Mouse (Mus musculus) lung, embryonic 15.5 days (tissue): ENCODE measurements around the gene Ddx10. TPM values are rescaled to one million over a fixed set of nuclear protein-coding genes. Genes with fewer than 3 reads are reported as not detected.
"Not testable (repeated sequence)": the region's sequence is repeated elsewhere in the genome, so short reads cannot be mapped to it uniquely, and the experiment has no call there.

Experiments
- ATAC-seq: fragments of 200-750 bp; cut with Nextera tagmentation; 2 replicates; pipeline ENCODE4 v1.8.0; 2017; ENCODE audit warnings: moderate number of reproducible peaks, borderline replicate concordance; ENCODE audit not compliant: low FRiP score, low TSS enrichment; ENCODE audit errors: extremely low read depth
- H3K27ac ChIP-seq: fragments of 300-500 bp; sonication (generic); 2 replicates; pipeline ENCODE4 v1.5.1; 2015; ENCODE audit warnings: moderate library complexity, mild to moderate bottlenecking, inconsistent platforms
- H3K27me3 ChIP-seq: fragments of 300-500 bp; sonication (generic); 2 replicates; pipeline ENCODE4 v1.6.1; 2015; ENCODE audit warnings: inconsistent platforms
- H3K36me3 ChIP-seq: fragments of 300-500 bp; sonication (generic); 2 replicates; pipeline ENCODE4 v1.6.1; 2015; ENCODE audit warnings: inconsistent platforms
- H3K4me1 ChIP-seq: fragments of 300-500 bp; sonication (generic); 2 replicates; pipeline ENCODE4 v1.6.1; 2015; ENCODE audit warnings: inconsistent platforms
- H3K4me2 ChIP-seq: fragments of 300-500 bp; sonication (generic); 2 replicates; pipeline ENCODE4 v1.6.1; 2015; ENCODE audit warnings: inconsistent platforms, mild to moderate bottlenecking, moderate library complexity
- H3K4me3 ChIP-seq: fragments of 300-500 bp; sonication (generic); 2 replicates; pipeline ENCODE4 v1.5.1; 2015; ENCODE audit warnings: mild to moderate bottlenecking, inconsistent platforms
- H3K9ac ChIP-seq: fragments of 300-500 bp; sonication (generic); 2 replicates; pipeline ENCODE4 v1.6.1; 2015; ENCODE audit warnings: inconsistent platforms
- H3K9me3 ChIP-seq: fragments of 300-500 bp; sonication (generic); 2 replicates; pipeline ENCODE4 v1.6.1; 2016; ENCODE audit warnings: inconsistent platforms
- WGBS: fragments of 180-500 bp; shearing (Covaris S2); methylation state at CpG from one replicate; pipeline ENCODE4 v1.1.7; 2015; 5-methylcytosine and 5-hydroxymethylcytosine counted together
- polyA plus RNA-seq: library from polyadenylated mRNA; unstranded; fragments of >200 nt; fragmentation: Nextera tagmentation; extraction: Ambion mirVana; gene quantifications from 2 replicates; pipeline ENCODE4 v1.2.1, GENCODE M21; 2015

The Ddx10 gene
- polyA plus RNA-seq, 1 experiment from 2014 or later = 29.1 TPM

GRCm38 (mm10) chr9:53142424-53142823 lies 105.4 kb downstream of the Ddx10 start:
- 84% methylated on average over 1 of the region's 1 CpGs for WGBS

GRCm38 (mm10) chr9:53140610-53141165 lies 107.2 kb downstream of the Ddx10 start:
- H3K36me3 ChIP-seq = no peaks in the 10 kb centered on the region
- H3K4me1 ChIP-seq = no peaks in the 10 kb centered on the region
- WGBS = 86% methylated on average over 8 of the region's 8 CpGs
- H3K4me3 ChIP-seq = no peak overlapping the region
- H3K9me3 ChIP-seq = no peaks in the 10 kb centered on the region
- ATAC-seq = no peak
- H3K27ac ChIP-seq = no peak overlapping the region
- no peak overlapping the region for H3K4me2 ChIP-seq
- H3K9ac ChIP-seq = no peak overlapping the region
- H3K27me3 ChIP-seq = no peaks in the 10 kb centered on the region

More at GRCm38 (mm10) chr9:53142424-53142823, 105.4 kb downstream of the Ddx10 start:
- H3K9me3 ChIP-seq, ATAC-seq, H3K36me3 ChIP-seq, H3K4me2 ChIP-seq, H3K27me3 ChIP-seq, H3K9ac ChIP-seq, H3K4me3 ChIP-seq, H3K27ac ChIP-seq, H3K4me1 ChIP-seq: not testable (repeated sequence)

DNA sequence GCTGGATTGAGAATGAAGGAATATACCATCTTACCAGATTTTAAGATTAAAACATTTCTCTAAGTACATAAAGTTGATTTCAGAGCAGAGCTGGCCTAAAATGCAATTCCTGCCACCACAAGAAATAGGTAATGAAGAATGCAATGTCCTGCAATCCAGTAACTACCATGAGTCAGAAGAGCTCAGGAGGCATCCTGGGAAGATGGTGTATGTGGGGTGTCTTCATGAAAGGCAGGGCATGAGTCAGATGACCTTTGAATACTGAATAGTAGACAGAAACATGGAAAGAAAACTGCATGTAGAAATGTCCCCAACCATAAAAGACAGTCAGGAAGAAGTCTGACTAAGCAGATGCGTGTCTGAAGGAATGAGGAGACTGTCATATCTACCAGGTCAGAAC lies 115.0 kb downstream of the Ddx10 start:
- Histone ChIP-seq H3K4me2 (no peak overlapping the region), H3K27ac (no peak overlapping the region), H3K4me3 (no peak overlapping the region), H3K36me3 (no peaks in the 10 kb centered on the region), H3K27me3 (no peaks in the 10 kb centered on the region), H3K4me1 (no peaks in the 10 kb centered on the region), H3K9ac (no peak overlapping the region), H3K9me3 (no peaks in the 10 kb centered on the region)
- ATAC-seq = no peak
- 97% methylated on average over 1 of the region's 1 CpGs for WGBS

DNA sequence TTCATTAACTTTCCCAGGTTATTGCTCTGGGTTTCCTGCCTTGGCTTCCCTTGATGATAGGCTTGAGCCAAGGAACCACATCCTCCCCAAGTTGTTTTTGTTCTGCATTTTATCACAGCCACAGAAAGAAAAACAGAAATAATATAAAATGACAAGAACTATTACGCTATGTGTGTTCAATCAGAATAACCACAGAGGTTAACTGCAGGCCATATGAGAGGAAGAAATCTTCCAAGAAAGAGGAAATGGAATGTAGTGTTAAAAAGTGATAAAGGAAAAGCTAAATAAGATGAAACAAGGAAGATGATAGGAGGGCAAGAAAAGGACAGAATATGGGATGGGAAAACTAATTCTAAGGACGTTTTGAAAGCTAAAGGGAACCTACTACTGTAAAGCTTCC lies 117.4 kb downstream of the Ddx10 start:
- Histone ChIP-seq H3K27ac (no peak overlapping the region), H3K4me2 (no peak overlapping the region), H3K4me3 (no peak overlapping the region), H3K4me1 (no peaks in the 10 kb centered on the region), H3K27me3 (no peaks in the 10 kb centered on the region), H3K9ac (no peak overlapping the region), H3K9me3 (no peaks in the 10 kb centered on the region), H3K36me3 (no peaks in the 10 kb centered on the region)
- WGBS = 68% methylated on average over 2 of the region's 2 CpGs
- ATAC-seq = no peak

DNA sequence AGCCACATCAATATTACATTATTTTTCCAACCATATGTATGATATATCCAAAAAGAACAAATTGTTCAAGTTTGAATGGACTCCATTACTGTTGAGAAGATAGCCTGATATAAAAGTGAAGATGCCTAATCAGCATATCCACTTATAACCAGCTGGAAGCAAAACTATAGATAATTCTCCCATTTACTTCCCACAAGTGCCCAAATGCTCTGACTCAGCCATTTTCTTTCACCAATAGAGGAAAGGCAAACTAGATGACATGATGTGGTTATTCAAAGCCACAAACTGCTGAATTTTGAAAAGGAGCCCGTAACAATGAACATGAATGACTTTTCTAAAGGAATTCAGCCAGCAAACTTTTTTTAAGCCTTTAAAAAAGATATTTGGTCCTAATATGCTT lies 146.8 kb downstream of the Ddx10 start:
- Histone ChIP-seq H3K27me3 (no peaks in the 10 kb centered on the region), H3K9me3 (no peaks in the 10 kb centered on the region), H3K9ac (no peak overlapping the region), H3K4me1 (no peaks in the 10 kb centered on the region), H3K4me3 (no peak overlapping the region), H3K27ac (no peak overlapping the region), H3K36me3 (no peaks in the 10 kb centered on the region), H3K4me2 (no peak overlapping the region)
- WGBS = 79% methylated on average over 1 of the region's 1 CpGs
- ATAC-seq = no peak

GRCm38 (mm10) chr9:53095319-53096165 lies 152.3 kb downstream of the Ddx10 start:
- no peaks in the 10 kb centered on the region for H3K36me3 ChIP-seq
- 64% methylated on average over 5 of the region's 5 CpGs for WGBS
- no peak for ATAC-seq

DNA sequence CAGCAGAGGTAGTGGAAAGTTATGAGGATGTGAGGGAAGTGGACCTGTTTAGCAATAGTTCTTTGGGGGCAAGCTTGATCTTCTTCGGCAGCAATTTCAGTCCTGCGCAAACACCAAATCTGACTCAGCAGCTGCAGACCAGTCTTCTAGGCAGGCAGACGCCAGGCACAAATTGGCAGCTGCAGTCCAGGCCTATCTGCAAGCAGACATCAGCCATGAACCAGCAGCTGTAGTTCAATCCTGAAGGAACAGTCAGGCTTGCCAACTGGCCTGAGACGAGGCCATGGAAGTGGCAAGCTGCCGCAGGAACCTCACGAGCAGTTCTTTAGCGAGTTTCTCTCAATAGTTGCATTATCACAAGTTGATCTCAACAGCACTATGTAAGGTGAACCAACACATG lies 153.3 kb downstream of the Ddx10 start:
- 85% methylated on average over 7 of the region's 7 CpGs for WGBS
- no peak overlapping the region for H3K4me3 ChIP-seq

More at GRCm38 (mm10) chr9:53095319-53096165, 152.3 kb downstream of the Ddx10 start:
- Histone ChIP-seq H3K27me3 (no peaks in the 10 kb centered on the region), H3K27ac (no peak overlapping the region), H3K4me1 (no peaks in the 10 kb centered on the region), H3K9me3 (no peaks in the 10 kb centered on the region), H3K4me3 (no peak overlapping the region), H3K4me2 (no peak overlapping the region), H3K9ac (no peak overlapping the region)

GRCm38 (mm10) chr9:53077626-53078025 lies 170.2 kb downstream of the Ddx10 start:
- 73% methylated on average over 3 of the region's 3 CpGs for WGBS
- H3K9me3 ChIP-seq = no peaks in the 10 kb centered on the region
- no peak overlapping the region for H3K4me3 ChIP-seq
- ATAC-seq = no peak
- H3K9ac ChIP-seq = no peak overlapping the region
- H3K27me3 ChIP-seq = no peaks in the 10 kb centered on the region
- H3K27ac ChIP-seq = no peak overlapping the region
- no peak overlapping the region for H3K4me2 ChIP-seq
- no peaks in the 10 kb centered on the region for H3K4me1 ChIP-seq
- H3K36me3 ChIP-seq = no peaks in the 10 kb centered on the region

More for the DNA sequence above, 153.3 kb downstream of the Ddx10 start:
- Histone ChIP-seq H3K27me3 (no peaks in the 10 kb centered on the region), H3K4me1 (no peaks in the 10 kb centered on the region), H3K9me3 (no peaks in the 10 kb centered on the region), H3K9ac (no peak overlapping the region), H3K27ac (no peak overlapping the region), H3K36me3 (no peaks in the 10 kb centered on the region), H3K4me2 (no peak overlapping the region)
- ATAC-seq = no peak

GRCm38 (mm10) chr9:53075931-53076330 lies 171.9 kb downstream of the Ddx10 start:
- Histone ChIP-seq H3K9ac (no peak overlapping the region), H3K27ac (no peak overlapping the region), H3K27me3 (no peaks in the 10 kb centered on the region), H3K36me3 (no peaks in the 10 kb centered on the region), H3K9me3 (no peaks in the 10 kb centered on the region), H3K4me3 (no peak overlapping the region), H3K4me2 (no peak overlapping the region), H3K4me1 (no peaks in the 10 kb centered on the region)
- 72% methylated on average over 3 of the region's 3 CpGs for WGBS
- no peak for ATAC-seq

DNA sequence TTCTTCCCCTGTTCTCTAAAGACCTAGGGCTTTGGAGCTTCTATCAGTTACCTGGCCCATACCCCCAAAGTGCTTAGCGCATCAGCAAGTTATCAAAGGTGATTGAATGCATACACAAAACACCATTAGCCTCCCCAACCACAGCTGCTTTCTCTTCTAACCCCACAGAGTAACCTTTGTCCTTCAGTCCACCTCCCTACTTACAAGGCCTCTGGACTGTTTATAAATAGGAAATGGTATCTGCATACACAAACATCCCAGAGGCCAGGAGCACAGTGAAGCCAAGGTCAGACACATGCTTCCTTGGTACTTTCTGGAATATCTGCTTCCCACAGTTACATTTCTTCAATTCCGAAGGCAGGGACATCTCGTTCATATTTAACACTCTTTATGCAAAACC lies 173.4 kb downstream of the Ddx10 start:
- no peak overlapping the region for H3K4me3 ChIP-seq
- H3K9me3 ChIP-seq = no peaks in the 10 kb centered on the region
- no peaks in the 10 kb centered on the region for H3K27me3 ChIP-seq
- H3K27ac ChIP-seq = no peak overlapping the region
- H3K36me3 ChIP-seq = no peaks in the 10 kb centered on the region
- H3K9ac ChIP-seq = no peak overlapping the region
- no peaks in the 10 kb centered on the region for H3K4me1 ChIP-seq
- ATAC-seq = no peak
- H3K4me2 ChIP-seq = no peak overlapping the region
- WGBS = 79% methylated on average over 3 of the region's 3 CpGs

DNA sequence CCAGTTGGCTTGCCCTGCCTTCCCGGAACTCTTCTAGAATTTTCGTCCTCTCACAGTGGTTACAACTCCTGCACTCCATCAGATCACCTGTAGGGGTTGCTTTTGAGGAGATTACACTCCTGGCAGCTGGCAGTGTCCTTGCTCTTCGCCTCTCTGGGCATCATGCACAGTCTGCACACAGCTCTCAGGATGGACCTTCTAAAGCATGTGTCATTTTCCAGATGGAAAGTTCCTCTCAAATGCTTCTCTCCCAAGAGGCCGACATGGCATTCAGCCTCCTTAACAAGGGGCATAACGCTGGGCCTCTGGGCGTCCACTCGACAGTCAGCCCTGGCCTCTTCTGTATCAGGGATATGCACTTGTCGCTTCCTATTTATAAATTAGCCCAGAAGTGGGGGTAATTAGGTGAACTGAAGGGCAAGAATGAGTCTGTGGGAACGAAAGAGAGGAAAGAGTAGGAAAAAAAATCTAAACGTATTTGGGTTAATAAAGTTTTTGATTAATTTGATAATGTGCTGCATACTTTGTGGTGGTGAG lies 174.2 kb downstream of the Ddx10 start:
- WGBS = 75% methylated on average over 10 of the region's 10 CpGs

GRCm38 (mm10) chr9:53072088-53072487 lies 175.8 kb downstream of the Ddx10 start:
- Histone ChIP-seq H3K9ac (no peak overlapping the region), H3K36me3 (no peaks in the 10 kb centered on the region), H3K4me2 (no peak overlapping the region), H3K4me1 (no peaks in the 10 kb centered on the region), H3K9me3 (no peaks in the 10 kb centered on the region), H3K27me3 (no peaks in the 10 kb centered on the region), H3K27ac (no peak overlapping the region), H3K4me3 (no peak overlapping the region)
- ATAC-seq = no peak
- WGBS = 81% methylated on average over 9 of the region's 9 CpGs

More for the DNA sequence above, 174.2 kb downstream of the Ddx10 start:
- Histone ChIP-seq H3K4me3 (no peak overlapping the region), H3K36me3 (no peaks in the 10 kb centered on the region), H3K4me2 (no peak overlapping the region), H3K4me1 (no peaks in the 10 kb centered on the region), H3K27ac (no peak overlapping the region), H3K27me3 (no peaks in the 10 kb centered on the region), H3K9me3 (no peaks in the 10 kb centered on the region), H3K9ac (no peak overlapping the region)
- no peak for ATAC-seq
